Mouse (Mus musculus): Measurements from ENCODE around the gene Exog.

Exog gene

GRCm38 (mm10) chr9:119444738-119445429 lies at the start of gene Exog:
Exog (plus strand) TSS chr9:119444943.
- peak; percentile 86 for DNase-seq (ENCODE audit: low read depth, low spot score)

DNA sequence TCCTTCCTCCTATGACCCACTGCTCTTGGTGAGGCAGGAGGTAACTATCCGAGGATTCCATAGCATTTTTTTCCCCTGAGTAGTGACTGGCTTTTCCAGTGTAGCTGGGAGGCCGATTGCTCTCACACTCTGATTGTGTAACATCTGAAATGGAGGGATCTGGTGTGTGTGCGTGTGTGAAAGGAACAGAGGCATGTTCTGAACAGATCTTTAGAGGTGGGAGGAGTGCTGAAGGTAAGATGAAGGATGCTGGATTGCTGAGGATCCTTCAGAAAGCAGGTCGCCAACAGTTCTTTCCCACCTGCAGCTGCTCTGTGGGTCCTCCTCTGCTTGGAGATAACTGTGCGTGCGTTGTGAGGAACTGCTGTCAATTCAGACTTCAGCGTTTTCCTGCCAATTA lies 43.4 kb upstream of the Exog start:
- DNase-seq (ENCODE audit: low read depth, low spot score), result no peak

DNA sequence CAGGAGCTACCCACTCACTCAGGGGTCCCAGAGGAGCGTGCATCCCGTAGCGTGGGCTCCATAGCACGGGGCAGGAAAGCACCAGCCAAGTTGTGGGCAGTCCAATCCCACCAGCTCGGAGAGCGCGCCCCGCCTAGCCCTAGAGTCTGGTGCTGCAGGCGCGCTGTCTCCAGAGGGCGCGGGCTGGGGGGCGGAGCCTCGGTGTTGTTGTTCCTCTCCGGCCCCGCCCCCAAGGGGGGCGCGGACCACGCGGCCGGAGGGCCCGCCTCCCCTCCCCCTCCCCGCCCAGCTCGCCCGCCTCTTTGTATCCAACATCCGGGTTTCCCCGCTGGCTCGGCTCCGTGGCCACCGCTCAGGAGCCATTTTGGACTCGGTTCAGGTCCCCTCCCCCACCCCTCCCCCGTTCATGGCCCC lies 42.9 kb upstream of the Exog start, which contains the start of gene Acvr2b:
TSS of gene Acvr2b (plus strand) at position 318 of the 414 bp plus-strand sequence.
- DNase-seq (ENCODE audit: low read depth, low spot score), result peak; percentile 87

DNA sequence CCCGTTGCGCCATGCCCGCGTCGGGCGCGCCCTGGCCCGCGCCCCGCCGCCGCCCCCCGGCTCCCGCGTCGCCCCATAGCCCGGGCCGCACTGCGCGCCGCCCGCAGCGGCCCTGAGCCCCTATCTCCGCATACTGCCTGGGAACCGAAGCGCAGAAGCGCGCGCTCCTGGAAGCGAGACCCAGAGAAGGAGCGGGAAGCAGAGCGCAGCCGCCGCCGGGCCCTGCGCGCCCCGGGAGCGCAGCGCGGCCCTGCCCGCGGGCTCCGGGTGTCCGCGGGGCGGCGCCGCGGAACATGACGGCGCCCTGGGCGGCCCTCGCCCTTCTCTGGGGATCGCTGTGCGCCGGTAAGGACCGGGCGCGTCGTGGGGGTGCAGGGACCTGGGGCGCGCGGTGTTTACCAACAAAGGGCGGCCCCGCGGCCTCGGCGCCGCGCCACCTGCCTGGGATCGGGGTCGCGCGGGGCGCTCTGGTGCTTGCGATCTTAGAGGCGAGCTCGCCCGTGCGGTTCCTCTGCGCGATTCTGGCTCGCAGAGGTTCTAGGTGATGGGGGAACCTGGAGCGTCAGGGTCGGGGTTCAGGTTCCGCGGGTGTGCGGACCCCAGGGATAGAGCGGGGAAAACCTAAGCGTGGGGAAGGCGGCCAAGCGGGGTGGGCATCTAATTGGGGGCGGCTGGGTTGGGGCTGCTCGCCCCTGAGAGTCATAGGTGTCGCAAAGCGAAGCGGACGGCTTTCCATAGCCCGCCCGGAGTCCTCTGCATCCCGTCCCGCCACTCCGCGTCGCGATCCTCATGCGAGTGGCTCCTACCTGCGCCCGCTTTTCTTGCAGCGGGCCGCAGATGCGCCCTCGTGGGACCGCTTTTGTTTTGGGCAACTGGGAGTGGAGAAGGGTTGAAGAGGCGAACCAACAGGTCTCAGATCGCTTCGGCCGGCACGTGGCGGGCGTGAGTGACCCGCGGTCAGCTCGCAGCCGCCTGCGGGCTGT lies 42.2 kb upstream of the Exog start:
- DNase-seq (ENCODE audit: low read depth, low spot score), result no peak

DNA sequence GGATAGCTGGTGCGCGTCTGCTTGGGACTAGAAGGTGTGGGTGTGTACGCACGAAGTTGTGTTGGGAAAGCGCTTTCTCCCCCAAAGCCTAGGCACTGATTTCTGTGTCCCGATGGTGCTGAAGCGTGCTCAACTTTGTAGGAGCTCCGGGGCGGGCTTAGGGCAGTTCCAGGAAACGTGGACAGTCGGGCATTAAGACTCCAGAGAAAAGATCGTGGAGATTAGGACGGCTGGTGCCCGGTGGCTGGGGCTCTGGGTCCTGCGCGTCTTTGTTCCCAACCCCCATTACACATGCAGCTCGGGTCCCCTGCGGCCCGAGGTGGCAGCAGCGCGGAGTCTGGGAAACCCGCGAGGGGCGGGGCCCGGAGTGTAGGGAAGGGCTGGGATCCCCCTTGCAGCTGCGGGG lies 41.5 kb upstream of the Exog start:
- DNase-seq (ENCODE audit: low read depth, low spot score), result no peak

GRCm38 (mm10) chr9:119404090-119404489 lies 40.7 kb upstream of the Exog start:
- DNase-seq (ENCODE audit: low read depth, low spot score), result no peak

DNA sequence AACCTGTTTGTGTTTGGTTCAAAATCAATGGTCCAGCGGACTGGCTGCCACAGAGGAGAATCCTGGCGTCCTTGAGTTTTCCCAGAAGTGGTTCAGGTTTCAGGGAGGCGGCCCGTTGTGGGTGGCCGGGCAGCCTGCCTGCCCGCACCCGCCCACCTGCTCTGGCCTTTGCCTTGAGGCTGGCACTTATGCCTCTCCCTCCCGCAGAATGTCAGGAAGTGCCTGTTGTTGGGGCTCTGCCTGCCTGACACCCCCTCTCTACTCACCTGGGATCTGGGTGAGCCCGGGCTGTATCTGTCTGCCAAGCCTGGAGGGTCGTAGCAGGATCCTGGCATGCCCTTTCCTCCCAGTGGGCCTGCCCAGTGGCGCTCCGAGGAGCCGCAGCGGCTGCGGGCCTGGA lies 36.9 kb upstream of the Exog start:
- no peak for DNase-seq (ENCODE audit: low read depth, low spot score)

GRCm38 (mm10) chr9:119408898-119409664 lies 35.7 kb upstream of the Exog start:
- no peak for DNase-seq (ENCODE audit: low read depth, low spot score)

DNA sequence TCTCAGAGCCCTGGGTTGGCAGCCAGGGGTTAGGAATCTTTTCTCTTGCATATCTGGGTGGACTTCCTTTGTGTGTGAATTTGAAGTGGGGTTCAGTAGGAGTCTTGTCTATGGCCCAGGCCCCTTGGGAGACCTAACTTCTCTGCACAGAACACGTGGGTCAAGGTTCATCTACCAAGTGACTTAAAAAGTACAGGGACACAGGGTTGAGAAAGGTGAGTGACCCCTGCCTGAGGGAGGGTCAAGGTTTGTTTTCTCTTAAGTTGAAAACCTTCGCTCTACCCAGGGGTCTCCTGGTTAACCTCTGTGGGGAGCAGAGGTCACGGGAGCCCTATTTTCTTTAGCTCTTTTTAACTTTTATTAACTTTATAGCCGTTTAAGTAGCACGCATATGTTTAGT lies 34.9 kb upstream of the Exog start:
- no peak for DNase-seq (ENCODE audit: low read depth, low spot score)

DNA sequence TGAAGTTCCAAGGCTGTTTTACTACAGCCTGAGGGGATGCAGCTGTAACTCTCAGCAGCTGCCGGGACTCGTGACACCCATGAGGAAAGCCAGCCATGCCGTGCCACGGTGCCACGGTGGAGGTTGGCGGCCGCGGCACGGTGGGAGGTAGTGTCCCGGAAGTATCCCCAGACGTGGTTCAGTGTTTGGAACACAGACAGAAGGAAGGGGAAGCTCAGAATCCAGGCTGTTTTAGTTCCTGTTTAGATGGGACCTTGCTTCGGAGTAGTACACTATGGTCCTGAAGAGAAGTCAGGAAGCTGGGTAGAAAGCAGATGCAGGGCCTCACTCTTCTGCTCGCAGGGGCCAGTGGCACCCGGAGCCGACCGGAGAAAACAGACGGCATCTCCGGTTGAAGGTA lies 26.7 kb upstream of the Exog start:
- no peak for DNase-seq (ENCODE audit: low read depth, low spot score)

DNA sequence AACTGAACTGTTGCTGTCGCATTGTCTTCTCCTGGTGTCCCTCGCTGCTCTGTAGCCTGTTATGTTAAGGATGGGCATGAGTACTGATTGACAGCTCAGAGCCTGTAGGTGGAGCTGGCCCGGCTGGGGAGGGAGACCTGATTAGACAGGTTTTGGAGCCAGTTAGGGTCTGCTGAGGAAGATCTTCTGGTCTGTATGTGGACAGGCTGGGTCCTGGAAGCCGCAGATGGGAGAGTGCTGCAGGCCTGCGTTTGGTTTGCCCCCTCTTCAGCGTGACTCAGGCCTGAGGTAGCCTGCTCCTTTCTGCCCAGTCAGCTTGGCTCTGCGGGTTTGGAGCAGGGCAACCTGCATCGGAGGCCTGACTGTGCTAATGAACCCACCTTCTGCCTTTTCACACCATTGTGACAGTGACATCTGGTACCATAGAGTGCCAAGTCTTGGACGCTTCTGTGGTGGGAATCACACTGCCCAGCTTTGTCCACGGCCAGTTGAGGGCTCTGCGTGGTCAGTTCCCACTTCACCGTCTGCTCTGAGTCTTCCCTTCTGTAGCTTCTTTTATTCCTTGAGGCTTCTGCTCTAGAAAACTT lies 24.8 kb upstream of the Exog start:
- no peak for DNase-seq (ENCODE audit: low read depth, low spot score)

DNA sequence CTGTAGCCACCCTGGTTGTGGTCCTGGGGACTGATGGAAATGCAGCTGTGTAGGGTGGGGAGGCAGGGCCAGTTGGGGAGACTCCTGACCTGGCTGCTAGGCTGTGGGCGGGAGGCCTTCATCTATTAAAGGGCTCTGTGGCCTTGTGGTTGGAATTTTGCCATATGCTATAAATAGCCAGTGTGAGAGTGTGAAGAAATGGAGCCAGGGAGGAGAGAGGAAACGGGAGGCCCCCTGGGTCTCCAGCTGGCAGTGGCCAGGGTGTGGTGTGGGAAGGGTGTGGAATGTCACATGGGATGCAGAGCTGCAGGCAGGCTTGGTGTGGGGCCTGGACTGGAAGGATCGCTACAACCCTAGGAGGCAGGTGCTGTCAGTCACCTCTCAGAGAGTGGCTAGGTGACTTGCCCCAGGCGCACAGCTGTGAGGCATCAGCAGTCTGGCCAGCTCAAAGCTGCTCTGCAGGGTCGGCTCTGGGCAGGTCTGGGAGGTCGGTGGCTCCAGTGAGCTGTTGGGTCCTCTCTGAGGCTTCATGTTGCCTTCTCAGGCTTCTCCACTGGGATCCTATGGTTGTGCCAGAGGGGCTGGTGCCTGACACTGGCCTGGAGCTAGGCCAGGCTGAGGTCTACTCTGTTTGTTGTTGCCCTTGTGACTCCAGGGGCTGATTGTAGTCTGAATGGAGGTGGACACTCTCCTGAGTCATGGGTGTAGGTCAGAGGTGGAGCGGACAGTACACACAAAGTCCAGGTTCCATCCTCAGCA lies 19.3 kb upstream of the Exog start:
- DNase-seq (ENCODE audit: low read depth, low spot score), result no peak

DNA sequence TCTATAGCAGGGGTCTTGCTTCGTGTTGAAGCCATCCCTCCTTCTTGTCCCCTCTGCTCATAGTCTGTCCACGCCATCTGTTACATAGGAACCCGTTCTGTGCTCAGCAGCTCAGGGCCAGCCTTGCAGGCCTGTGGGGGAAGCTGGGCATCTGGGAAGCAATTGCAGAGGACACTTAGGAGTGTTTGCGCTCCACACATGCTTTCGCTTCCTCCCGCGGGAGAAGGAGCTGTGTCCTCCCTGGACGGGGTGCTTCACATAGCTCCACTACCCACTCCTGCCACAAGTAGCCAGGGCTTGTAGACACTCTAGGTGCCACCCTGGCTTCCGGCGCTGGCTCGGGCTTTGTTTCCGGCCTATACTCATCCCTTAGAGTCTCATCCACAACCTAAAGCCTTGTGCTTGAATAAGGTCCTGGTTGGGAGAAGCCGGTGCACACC lies 18.7 kb upstream of the Exog start:
- DNase-seq (ENCODE audit: low read depth, low spot score), result no peak

DNA sequence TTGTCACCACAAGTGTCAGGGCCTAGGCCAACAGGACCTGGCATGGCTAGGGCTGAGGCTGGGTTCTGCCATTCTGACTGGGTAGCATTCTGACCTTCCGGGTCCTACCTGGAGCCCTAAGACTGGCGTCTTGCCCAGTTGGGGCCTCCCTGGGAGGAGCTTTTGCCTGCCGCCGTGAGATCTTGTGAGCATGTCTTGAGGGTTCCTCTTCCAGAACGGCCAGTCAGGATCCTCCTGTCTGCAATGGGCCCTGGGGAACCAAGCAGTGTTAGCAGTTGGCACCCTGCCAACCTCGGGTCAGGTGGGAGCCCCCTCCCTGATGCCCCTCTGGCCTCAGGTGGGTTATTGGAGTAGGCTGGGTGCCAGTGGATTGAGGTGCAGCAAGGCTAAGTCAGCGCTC lies 18.3 kb upstream of the Exog start:
- DNase-seq (ENCODE audit: low read depth, low spot score), result no peak

DNA sequence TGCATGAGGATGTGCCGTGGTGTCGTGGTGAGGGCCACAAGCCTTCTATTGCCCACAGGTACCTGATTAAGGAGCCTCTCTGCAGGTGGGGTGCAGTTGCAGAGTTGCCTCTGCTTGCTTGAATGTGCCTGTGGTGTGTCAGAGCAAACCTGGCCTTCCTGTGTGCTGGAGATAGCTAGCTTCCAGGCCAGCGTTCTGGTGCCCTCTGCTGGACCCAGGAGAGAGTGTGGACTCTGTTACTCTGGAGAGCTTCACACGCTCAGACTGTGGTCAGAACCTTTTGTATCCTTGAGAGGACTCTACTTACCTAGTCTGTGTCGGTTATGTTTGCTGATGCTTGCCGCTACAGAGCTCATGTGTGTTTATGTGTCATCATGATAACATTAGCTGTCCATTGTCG lies 14.4 kb upstream of the Exog start:
- DNase-seq (ENCODE audit: low read depth, low spot score), result peak; percentile 34

DNA sequence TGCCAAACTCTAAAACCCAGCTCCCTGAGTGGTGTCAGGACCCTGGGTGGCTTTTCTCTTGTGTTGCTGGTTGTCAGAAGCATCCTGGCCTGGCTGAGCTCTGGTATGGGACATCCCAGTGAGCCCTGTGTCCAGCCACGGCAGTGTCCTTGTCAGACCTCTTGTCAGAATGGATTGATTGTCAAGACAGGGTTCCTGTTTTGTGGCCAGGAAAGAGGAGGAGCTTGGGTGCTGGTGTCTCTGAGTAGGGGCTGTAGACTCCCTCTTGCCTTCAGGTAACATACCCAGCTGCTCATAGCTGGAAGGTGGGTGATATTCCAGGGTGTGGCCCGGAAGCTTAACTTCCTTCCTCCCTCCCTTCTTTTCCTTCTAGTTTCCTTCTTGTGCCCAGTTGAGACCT lies 8.9 kb upstream of the Exog start:
- no peak for DNase-seq (ENCODE audit: low read depth, low spot score)

- no peak for DNase-seq (ENCODE audit: low read depth, low spot score)
Measured at GRCm38 (mm10) chr9:119438065-119438464, 6.7 kb upstream of the Exog start.

- no peak for DNase-seq (ENCODE audit: low read depth, low spot score)
Measured at GRCm38 (mm10) chr9:119438498-119439000, 6.2 kb upstream of the Exog start.

DNA sequence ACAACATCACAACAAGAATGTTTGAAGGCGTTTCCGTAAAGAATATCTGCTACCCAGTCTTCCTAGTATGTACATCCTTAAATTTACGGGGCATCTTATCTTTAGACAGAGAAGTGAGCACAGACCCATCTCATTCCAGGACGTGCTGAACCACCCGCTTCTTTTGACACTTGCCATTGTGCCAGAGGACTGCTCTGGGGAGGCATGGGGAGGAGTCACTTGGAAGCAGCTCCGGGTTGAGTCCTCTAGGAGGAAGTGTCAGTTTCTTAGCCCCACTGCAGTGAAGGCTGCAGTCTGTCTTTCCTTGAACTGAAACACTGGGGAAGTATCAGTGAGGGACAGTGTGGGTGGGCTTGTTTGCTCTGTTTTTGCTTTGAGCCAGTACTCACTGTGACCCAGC lies 994 bp downstream of the Exog start:
- no peak for DNase-seq (ENCODE audit: low read depth, low spot score)

- DNase-seq (ENCODE audit: low read depth, low spot score), result no peak
Measured at GRCm38 (mm10) chr9:119455967-119456366, 11.2 kb downstream of the Exog start.

GRCm38 (mm10) chr9:119457122-119457521 lies 12.4 kb downstream of the Exog start:
- DNase-seq (ENCODE audit: low read depth, low spot score), result no peak

Data from brain, embryonic 18.5 days (tissue).